Mouse (Mus musculus) embryonic facial prominence, embryonic 10.5 days (tissue): ENCODE results near the gene Tcl1b2. TPM values are rescaled to one million over a fixed set of nuclear protein-coding genes. Genes with fewer than 3 reads are reported as not detected.
"Not testable (repeated sequence)": the region's sequence is repeated elsewhere in the genome, so short reads cannot be mapped to it uniquely, and the experiment has no call there.

ENCODE experiments used
- DNase-seq: peaks from one replicate; pipeline ENCODE4 v3.0.0-alpha.2; 2017; ENCODE audit warnings: low spot score
- H3K27ac ChIP-seq: fragments of 300-500 bp; sonication (generic); replicated peaks from 2 replicates; pipeline ENCODE4 v1.5.1; 2016; ENCODE audit warnings: mild to moderate bottlenecking
- H3K27me3 ChIP-seq: fragments of 300-500 bp; sonication (generic); replicated peaks from 2 replicates; pipeline ENCODE4 v1.6.1; 2016; ENCODE audit warnings: low read depth, mild to moderate bottlenecking; ENCODE audit not compliant: poor library complexity, severe bottlenecking
- H3K36me3 ChIP-seq: fragments of 300-500 bp; sonication (generic); replicated peaks from 2 replicates; pipeline ENCODE4 v1.6.1; 2016; ENCODE audit warnings: mild to moderate bottlenecking, moderate library complexity
- H3K4me1 ChIP-seq: fragments of 300-500 bp; sonication (generic); 2 replicates; pipeline ENCODE4 v1.6.1; 2016
- H3K4me3 ChIP-seq: fragments of 300-500 bp; sonication (generic); 2 replicates; pipeline ENCODE4 v1.5.1; 2016; ENCODE audit warnings: mild to moderate bottlenecking, moderate library complexity
- H3K9me3 ChIP-seq: fragments of 300-500 bp; sonication (generic); 2 replicates; pipeline ENCODE4 v1.6.1; 2016; ENCODE audit warnings: mild to moderate bottlenecking
- WGBS: fragments of 180-500 bp; shearing (Covaris S2); methylation state at CpG from one replicate; pipeline ENCODE4 v1.1.7; 2016; 5-methylcytosine and 5-hydroxymethylcytosine counted together
- polyA plus RNA-seq: library from polyadenylated mRNA; unstranded; fragments of >200 nt; fragmentation: Nextera tagmentation; extraction: Ambion mirVana; gene quantifications from 2 replicates; pipeline ENCODE4 v1.2.1, GENCODE M21; 2016

Tcl1b2 gene
- polyA plus RNA-seq, 1 experiment from 2014 or later = not detected

- not testable (repeated sequence) for H3K27me3 ChIP-seq, H3K27ac ChIP-seq, H3K36me3 ChIP-seq, H3K4me3 ChIP-seq, H3K4me1 ChIP-seq, DNase-seq, H3K9me3 ChIP-seq
- WGBS = 77% methylated on average over 4 of the region's 4 CpGs
These were observed 35.3 kb downstream of the Tcl1b2 start for GRCm38 (mm10) chr12:105181040-105181644.

- WGBS = 48% methylated on average over 2 of the region's 2 CpGs
- H3K36me3 ChIP-seq, H3K27me3 ChIP-seq, H3K4me3 ChIP-seq, H3K4me1 ChIP-seq, DNase-seq, H3K27ac ChIP-seq, H3K9me3 ChIP-seq: not testable (repeated sequence)
These were observed 43.2 kb downstream of the Tcl1b2 start for GRCm38 (mm10) chr12:105188980-105189379.

GRCm38 (mm10) chr12:105190743-105191142, 44.9 kb downstream of the Tcl1b2 start, which contains the start of gene Tcl1b3:
TSS of gene Tcl1b3 (plus strand) at chr12:105191043.
- 88% methylated on average over 6 of the region's 6 CpGs for WGBS
- DNase-seq = not testable (repeated sequence)

GRCm38 (mm10) chr12:105199684-105200497, 54.1 kb downstream of the Tcl1b2 start:
- DNase-seq, H3K27me3 ChIP-seq, H3K9me3 ChIP-seq, H3K36me3 ChIP-seq, H3K4me3 ChIP-seq, H3K27ac ChIP-seq, H3K4me1 ChIP-seq: not testable (repeated sequence)
- 41% methylated on average over 7 of the region's 7 CpGs for WGBS

More at GRCm38 (mm10) chr12:105190743-105191142, 44.9 kb downstream of the Tcl1b2 start, which contains the start of gene Tcl1b3:
- not testable (repeated sequence) for H3K36me3 ChIP-seq, H3K27ac ChIP-seq, H3K9me3 ChIP-seq, H3K4me3 ChIP-seq, H3K4me1 ChIP-seq, H3K27me3 ChIP-seq

GRCm38 (mm10) chr12:105201657-105202056, 55.8 kb downstream of the Tcl1b2 start, which contains the start of gene Tcl1b4:
TSS of gene Tcl1b4 (plus strand) at chr12:105201957.
- H3K27me3 ChIP-seq, H3K9me3 ChIP-seq, H3K36me3 ChIP-seq, H3K4me1 ChIP-seq, H3K4me3 ChIP-seq, H3K27ac ChIP-seq, DNase-seq: not testable (repeated sequence)
- WGBS = 86% methylated on average over 1 of the region's 1 CpGs

Other genes with a start within 250 kb of the Tcl1b2 start
- gene Syne3, start 136.2 kb upstream of the Tcl1b2 start, polyA plus RNA-seq = 0.24 and 0.26 TPM in 2 replicates
- 218 and 234 TPM in 2 replicates for gene Glrx5, start 113.3 kb upstream of the Tcl1b2 start, polyA plus RNA-seq
- gene Tcl1b1, start 13.7 kb downstream of the Tcl1b2 start, polyA plus RNA-seq = not detected in 2 replicates
- not detected in 2 replicates for gene Tcl1b5, start 30.3 kb downstream of the Tcl1b2 start, polyA plus RNA-seq
- not detected in 2 replicates for gene Tcl1b3, start 45.0 kb downstream of the Tcl1b2 start, polyA plus RNA-seq
- gene Tcl1b4, start 55.9 kb downstream of the Tcl1b2 start, polyA plus RNA-seq = not detected in 2 replicates
- gene Tcl1, start 76.8 kb downstream of the Tcl1b2 start, polyA plus RNA-seq = not detected in 2 replicates
- gene Tunar, start 187.9 kb downstream of the Tcl1b2 start, polyA plus RNA-seq = 0.79 and 0.82 TPM in 2 replicates